Mouse (Mus musculus) erythroid progenitor cell, adult 5-6 weeks (primary cell): ENCODE results near the gene Zcchc8. TPM values are rescaled to one million over a fixed set of nuclear protein-coding genes. Genes with fewer than 3 reads are reported as not detected.

Experiments
- ATAC-seq: replicated peaks from 2 replicates; pipeline ENCODE4 v1.8.0; 2016; ENCODE audit warnings: moderate number of reproducible peaks, mild to moderate bottlenecking, moderate TSS enrichment, inconsistent platforms; ENCODE audit not compliant: poor library complexity, low FRiP score, severe bottlenecking
- total RNA-seq, 2 experiments: library from RNA; stranded (forward) in 1 of 2; stranded (reverse) in 1 of 2; fragments of 150-400 nt in 1 of 2; fragments of 186-747, 209-891 nt in 1 of 2; gene quantifications; 2 replicates each; pipeline versions ENCODE4 v1.2.3 to v1.2.4; 2015 to 2017; ENCODE audit warnings: low replicate concordance in 2 of 2

The Zcchc8 gene
- total RNA-seq, 2 experiments from 2014 or later = 69.6 to 155 TPM

DNA sequence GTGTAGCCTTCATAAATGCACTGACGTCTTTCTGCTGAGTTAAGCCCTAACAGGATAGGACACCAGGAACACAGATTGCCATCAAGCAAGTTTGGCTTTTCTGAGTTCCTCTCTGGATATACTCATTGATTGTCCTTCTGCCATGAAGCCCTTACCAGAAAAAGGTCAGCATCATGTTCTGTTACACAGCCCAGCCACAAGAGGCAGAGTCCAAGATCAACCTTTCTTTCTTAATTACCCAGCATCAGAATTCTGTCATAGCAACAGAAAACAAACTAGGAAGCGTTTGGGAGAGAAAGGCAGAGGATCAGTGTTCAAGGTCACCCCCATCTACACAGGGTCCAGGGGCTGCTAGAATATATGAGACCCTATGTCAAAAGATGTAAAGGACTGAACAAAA is 70.1 kb downstream of the Zcchc8 start:
- ATAC-seq = no peak

Other genes starting within 250 kb of the Zcchc8 start
- not detected in 2 replicates for gene Lrrc43, start 231.8 kb downstream of the Zcchc8 start, total RNA-seq (2015; ENCODE audit: low replicate concordance)
- not detected in 2 replicates for gene Lrrc43, start 231.8 kb downstream of the Zcchc8 start, total RNA-seq (2017; ENCODE audit: low replicate concordance)
- gene Il31, start 231.6 kb downstream of the Zcchc8 start, total RNA-seq (2015; ENCODE audit: low replicate concordance) = not detected in 2 replicates
- not detected in 2 replicates for gene Il31, start 231.6 kb downstream of the Zcchc8 start, total RNA-seq (2017; ENCODE audit: low replicate concordance)
- not detected in 2 replicates for gene B3gnt4, start 210.6 kb downstream of the Zcchc8 start, total RNA-seq (2015; ENCODE audit: low replicate concordance)
- not detected in 2 replicates for gene B3gnt4, start 210.6 kb downstream of the Zcchc8 start, total RNA-seq (2017; ENCODE audit: low replicate concordance)
- gene Diablo, start 196.9 kb downstream of the Zcchc8 start, total RNA-seq (2015; ENCODE audit: low replicate concordance) = 13.0 and 28.8 TPM in 2 replicates
- 27.0 and 49.5 TPM in 2 replicates for gene Diablo, start 196.9 kb downstream of the Zcchc8 start, total RNA-seq (2017; ENCODE audit: low replicate concordance)
- not detected in 2 replicates for gene Gm49027, start 195.6 kb downstream of the Zcchc8 start, total RNA-seq (2015; ENCODE audit: low replicate concordance)
- gene Gm49027, start 195.6 kb downstream of the Zcchc8 start, total RNA-seq (2017; ENCODE audit: low replicate concordance) = not detected in 2 replicates
- gene Vps33a, start 148.1 kb downstream of the Zcchc8 start, total RNA-seq (2015; ENCODE audit: low replicate concordance) = 9.4 and 10.9 TPM in 2 replicates
- 8.2 and 9.4 TPM in 2 replicates for gene Vps33a, start 148.1 kb downstream of the Zcchc8 start, total RNA-seq (2017; ENCODE audit: low replicate concordance)
- 19.5 and 28.1 TPM in 2 replicates for gene Clip1, start 36.5 kb downstream of the Zcchc8 start, total RNA-seq (2015; ENCODE audit: low replicate concordance)
- gene Clip1, start 36.5 kb downstream of the Zcchc8 start, total RNA-seq (2017; ENCODE audit: low replicate concordance) = 15.1 and 21.3 TPM in 2 replicates
- 112 and 156 TPM in 2 replicates for gene Rsrc2, start 28.3 kb upstream of the Zcchc8 start, total RNA-seq (2015; ENCODE audit: low replicate concordance)
- 185 and 272 TPM in 2 replicates for gene Rsrc2, start 28.3 kb upstream of the Zcchc8 start, total RNA-seq (2017; ENCODE audit: low replicate concordance)
- 152 and 208 TPM in 2 replicates for gene Kntc1, start 28.6 kb upstream of the Zcchc8 start, total RNA-seq (2015; ENCODE audit: low replicate concordance)
- gene Kntc1, start 28.6 kb upstream of the Zcchc8 start, total RNA-seq (2017; ENCODE audit: low replicate concordance) = 122 and 174 TPM in 2 replicates
- gene Hcar2, start 144.4 kb upstream of the Zcchc8 start, total RNA-seq (2015; ENCODE audit: low replicate concordance) = 6.5 TPM in 1 of 2 replicates, not detected in the other
- 1.3 and 5.7 TPM in 2 replicates for gene Hcar2, start 144.4 kb upstream of the Zcchc8 start, total RNA-seq (2017; ENCODE audit: low replicate concordance)
- gene Hcar1, start 158.9 kb upstream of the Zcchc8 start, total RNA-seq (2015; ENCODE audit: low replicate concordance) = not detected in 2 replicates
- gene Hcar1, start 158.9 kb upstream of the Zcchc8 start, total RNA-seq (2017; ENCODE audit: low replicate concordance) = not detected in 2 replicates
- 10.1 and 18.0 TPM in 2 replicates for gene Denr, start 186.1 kb upstream of the Zcchc8 start, total RNA-seq (2015; ENCODE audit: low replicate concordance)
- 6.7 and 15.7 TPM in 2 replicates for gene Denr, start 186.1 kb upstream of the Zcchc8 start, total RNA-seq (2017; ENCODE audit: low replicate concordance)
- gene Gm43518, start 206.3 kb upstream of the Zcchc8 start, total RNA-seq (2015; ENCODE audit: low replicate concordance) = not detected in 2 replicates
- not detected in 2 replicates for gene Gm43518, start 206.3 kb upstream of the Zcchc8 start, total RNA-seq (2017; ENCODE audit: low replicate concordance)
- gene Ccdc62, start 209.6 kb upstream of the Zcchc8 start, total RNA-seq (2015; ENCODE audit: low replicate concordance) = 2.2 and 15.9 TPM in 2 replicates
- gene Ccdc62, start 209.6 kb upstream of the Zcchc8 start, total RNA-seq (2017; ENCODE audit: low replicate concordance) = 0.39 TPM in 1 of 2 replicates, not detected in the other